Mouse (Mus musculus) olfactory bulb, adult 2 months (tissue): Measurements from ENCODE around the gene Srd5a1. TPM values are rescaled to one million over a fixed set of nuclear protein-coding genes. Genes with fewer than 3 reads are reported as not detected.

Experiments
- H3K27ac ChIP-seq: fragments of 200-500 bp; 2 replicates; pipeline ENCODE4 v1.5.1; 2012; ENCODE audit warnings: low read depth, low read length; ENCODE audit not compliant: insufficient read depth
- H3K4me1 ChIP-seq: fragments of 200-500 bp; 2 replicates; pipeline ENCODE4 v1.6.1; 2012; ENCODE audit warnings: low read length; ENCODE audit not compliant: control insufficient read depth, insufficient read depth
- H3K4me3 ChIP-seq: fragments of 200-500 bp; 2 replicates; pipeline ENCODE4 v1.5.1; 2012; ENCODE audit warnings: mild to moderate bottlenecking, low read depth, low read length, moderate library complexity; ENCODE audit not compliant: insufficient read depth
- CTCF ChIP-seq: fragments of 200-500 bp; IDR thresholded peaks from 2 replicates; pipeline ENCODE4 v1.5.1; 2012; ENCODE audit warnings: low read depth, mild to moderate bottlenecking, low read length, moderate library complexity; ENCODE audit not compliant: insufficient read depth
- POLR2A ChIP-seq: fragments of 200-500 bp; IDR thresholded peaks from 2 replicates; pipeline ENCODE4 v1.6.1; 2012; ENCODE audit warnings: mild to moderate bottlenecking, low read depth, low read length, moderate library complexity; ENCODE audit not compliant: insufficient read depth
- WGBS: fragments of 180-500 bp; shearing (Covaris S2); methylation state at CpG from one replicate; pipeline ENCODE4 v1.1.7; 2018; 5-methylcytosine and 5-hydroxymethylcytosine counted together
- polyA plus RNA-seq: library from polyadenylated mRNA; stranded (reverse); fragments of >200 nt; gene quantifications from 2 replicates; pipeline ENCODE4 v1.2.4, GENCODE M21; 2012; ENCODE audit warnings: low replicate concordance; ENCODE audit not compliant: missing spikeins, insufficient read depth, insufficient read length

Gene Srd5a1
- polyA plus RNA-seq, 1 experiment: not detected

GRCm38 (mm10) chr13:69530951-69531350 is 80.3 kb downstream of the Srd5a1 start:
- H3K27ac ChIP-seq: no peak overlapping the region
- TF ChIP-seq CTCF (no peak), POLR2A (no peak)
- H3K4me3 ChIP-seq: peak overlapping the region; percentile 31
- 69% methylated on average over 6 of the region's 6 CpGs for WGBS
- H3K4me1 ChIP-seq: peaks cover 45% of the 10 kb centered on the region

- WGBS: 62% methylated on average over 3 of the region's 3 CpGs
- H3K27ac ChIP-seq: no peak overlapping the region
- H3K4me1 ChIP-seq: peaks cover 50% of the 10 kb centered on the region
- TF ChIP-seq POLR2A (no peak), CTCF (no peak)
- H3K4me3 ChIP-seq: no peak overlapping the region
Measured at GRCm38 (mm10) chr13:69530156-69530555, 81.1 kb downstream of the Srd5a1 start.

DNA sequence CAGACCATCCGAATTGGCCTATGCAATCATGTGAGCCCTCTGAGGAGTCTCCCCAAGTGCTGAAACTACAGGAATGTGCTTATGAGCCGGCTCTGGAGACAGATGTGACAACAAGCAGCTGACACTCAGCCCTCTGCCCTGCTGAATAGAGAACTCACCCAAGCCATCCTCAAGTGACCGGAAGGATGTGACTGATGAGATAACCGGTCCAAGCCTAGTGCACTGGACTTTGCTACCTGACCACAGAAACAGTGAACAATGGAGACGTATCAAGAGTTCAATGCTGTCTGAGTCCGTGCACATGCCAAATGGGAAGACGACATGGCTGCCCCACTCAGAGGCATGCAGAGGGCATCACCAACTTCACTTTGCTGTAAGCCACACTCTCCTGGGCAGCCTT is 82.7 kb downstream of the Srd5a1 start:
- no peak for TF ChIP-seq POLR2A
- TF ChIP-seq CTCF: no peak
- WGBS: 76% methylated on average over 7 of the region's 7 CpGs
- Histone ChIP-seq H3K27ac (no peak overlapping the region), H3K4me3 (no peak overlapping the region), H3K4me1 (peaks cover 61% of the 10 kb centered on the region)

DNA sequence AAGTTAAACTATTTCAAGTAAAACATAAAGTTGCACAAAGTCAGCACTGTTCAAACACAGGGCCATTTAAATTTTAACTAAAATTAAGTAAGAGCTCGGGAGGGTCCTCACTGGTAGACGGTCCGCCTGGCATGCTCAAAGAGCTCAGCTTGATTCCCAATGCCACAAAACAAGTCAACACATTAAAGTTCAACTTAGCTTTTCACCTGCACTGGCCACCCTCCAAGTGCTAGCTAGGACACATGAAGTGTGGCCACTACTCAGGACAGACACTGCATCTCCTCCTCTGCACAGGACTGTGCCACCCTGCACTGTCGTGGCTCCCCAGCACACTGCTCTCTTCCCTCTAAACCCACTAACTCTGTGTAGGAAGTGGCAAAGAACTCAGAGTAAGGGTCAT is 85.4 kb downstream of the Srd5a1 start:
- TF ChIP-seq POLR2A (no peak), CTCF (no peak)
- Histone ChIP-seq H3K27ac (no peak overlapping the region), H3K4me3 (no peak overlapping the region), H3K4me1 (peaks cover 63% of the 10 kb centered on the region)
- WGBS: 59% methylated on average over 4 of the region's 4 CpGs

DNA sequence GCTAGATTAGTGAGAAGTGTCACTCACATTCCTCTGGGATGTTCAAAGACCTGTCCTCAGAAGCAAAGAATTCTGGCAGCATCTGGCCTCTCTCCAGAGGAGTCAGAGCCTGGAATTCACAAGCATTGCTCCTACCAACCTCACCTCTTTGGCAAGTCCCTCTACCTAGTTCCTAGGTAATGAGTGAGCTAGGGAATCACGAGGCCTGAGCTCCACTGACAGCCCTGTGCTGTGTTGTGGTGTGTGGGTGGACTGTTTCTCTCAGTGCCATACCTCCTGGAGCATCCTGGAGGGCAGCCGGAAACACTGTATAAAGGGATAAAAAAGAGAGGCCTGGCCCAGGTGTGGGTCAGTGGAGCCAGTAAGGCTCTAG is 87.1 kb downstream of the Srd5a1 start:
- no peak for TF ChIP-seq CTCF
- TF ChIP-seq POLR2A: no peak
- 35% methylated on average over 2 of the region's 2 CpGs for WGBS
- H3K4me3 ChIP-seq: no peak overlapping the region
- peaks cover 49% of the 10 kb centered on the region for H3K4me1 ChIP-seq
- no peak overlapping the region for H3K27ac ChIP-seq

Other genes with a start within 250 kb of the Srd5a1 start
- gene Nsun2, start 77.7 kb downstream of the Srd5a1 start, polyA plus RNA-seq: not detected in 2 replicates
- not detected in 2 replicates for gene Tent4a, start 76.8 kb downstream of the Srd5a1 start, polyA plus RNA-seq
- gene Ube2ql1, start 128.4 kb upstream of the Srd5a1 start, polyA plus RNA-seq: not detected in 2 replicates
- not detected in 2 replicates for gene Med10, start 191.0 kb upstream of the Srd5a1 start, polyA plus RNA-seq